Mouse (Mus musculus) myocyte (in vitro differentiated cells): Measurements from ENCODE around the gene Ptpn7. TPM values are rescaled to one million over a fixed set of nuclear protein-coding genes. Genes with fewer than 3 reads are reported as not detected.

Experiments
- H3K27me3 ChIP-seq: one replicate; pipeline ENCODE4 v1.6.1; 2011; ENCODE audit not compliant: control insufficient read depth, insufficient read depth, insufficient read length
- H3K36me3 ChIP-seq: one replicate; pipeline ENCODE4 v1.6.1; 2011; ENCODE audit not compliant: control insufficient read depth, insufficient read depth
- H3K4me2 ChIP-seq: one replicate; pipeline ENCODE4 v1.6.1; 2011; ENCODE audit warnings: low read depth, control low read depth
- H3K4me3 ChIP-seq: one replicate; pipeline ENCODE4 v1.5.1; 2011; ENCODE audit warnings: mild to moderate bottlenecking, control low read depth, moderate library complexity
- H3K79me2 ChIP-seq: one replicate; pipeline ENCODE4 v1.6.1; 2011; ENCODE audit not compliant: control insufficient read depth, insufficient read depth
- H3ac ChIP-seq: one replicate; pipeline ENCODE4 v1.6.1; 2011; ENCODE audit not compliant: control insufficient read depth, insufficient read length
- CEBPB ChIP-seq: IDR thresholded peaks from 2 replicates; pipeline ENCODE4 v1.6.1; 2011; ENCODE audit warnings: mild to moderate bottlenecking, moderate library complexity; ENCODE audit not compliant: poor library complexity, insufficient read depth, severe bottlenecking
- E2F4 ChIP-seq: IDR thresholded peaks from one replicate; pipeline ENCODE4 v1.6.1; 2011; ENCODE audit warnings: mild to moderate bottlenecking, control low read depth, moderate library complexity; ENCODE audit not compliant: insufficient read depth
- MAX ChIP-seq: IDR thresholded peaks from one replicate; pipeline ENCODE4 v1.6.1; 2011; ENCODE audit warnings: low read depth, mild to moderate bottlenecking, control low read depth
- MYOD1 ChIP-seq, 3 experiments: IDR thresholded peaks; one replicate each; pipeline ENCODE4 v1.6.1; 2011; ENCODE audit warnings: control low read depth in 2 of 3, low read depth in 2 of 3, mild to moderate bottlenecking in 2 of 3, moderate library complexity in 1 of 3; ENCODE audit not compliant: insufficient read length in 2 of 3, control insufficient read depth in 1 of 3
- MYOG ChIP-seq, 3 experiments: IDR thresholded peaks; one replicate each; pipeline ENCODE4 v1.6.1; 2011; ENCODE audit warnings: control low read depth in 2 of 3, low read depth in 2 of 3, mild to moderate bottlenecking in 2 of 3; ENCODE audit not compliant: insufficient read length in 2 of 3, control insufficient read depth in 1 of 3, insufficient read depth in 1 of 3
- POLR2A ChIP-seq: IDR thresholded peaks from one replicate; pipeline ENCODE4 v1.6.1; 2011; ENCODE audit warnings: low read depth, mild to moderate bottlenecking, control low read depth, moderate library complexity; ENCODE audit not compliant: insufficient read length
- POLR2AphosphoS2 ChIP-seq: IDR thresholded peaks from one replicate; pipeline ENCODE4 v1.6.1; 2011; ENCODE audit warnings: low read depth, control low read depth; ENCODE audit not compliant: insufficient read length
- REST ChIP-seq: IDR thresholded peaks from one replicate; pipeline ENCODE4 v1.6.1; 2011; ENCODE audit warnings: mild to moderate bottlenecking, control low read depth, moderate library complexity; ENCODE audit not compliant: insufficient read depth, insufficient read length
- SRF ChIP-seq: IDR thresholded peaks from one replicate; pipeline ENCODE4 v1.6.1; 2011; ENCODE audit warnings: low read depth; ENCODE audit not compliant: control insufficient read depth, insufficient read length
- TCF12 ChIP-seq: IDR thresholded peaks from one replicate; pipeline ENCODE4 v1.6.1; 2011; ENCODE audit warnings: mild to moderate bottlenecking, control low read depth; ENCODE audit not compliant: poor library complexity, insufficient read depth, severe bottlenecking
- TCF3 ChIP-seq: IDR thresholded peaks from one replicate; pipeline ENCODE4 v1.6.1; 2011; ENCODE audit warnings: low read depth, control low read depth; ENCODE audit not compliant: insufficient read length
- USF1 ChIP-seq: IDR thresholded peaks from one replicate; pipeline ENCODE4 v1.6.1; 2011; ENCODE audit warnings: low read depth, mild to moderate bottlenecking, control low read depth, moderate library complexity
- polyA plus RNA-seq: library from polyadenylated mRNA; unstranded; fragments of >200 nt; fragmentation: generic; extraction: Trizol; gene quantifications from one replicate; pipeline ENCODE4 v1.2.1, GENCODE M21; 2012; ENCODE audit warnings: missing spikeins

The Ptpn7 gene
- polyA plus RNA-seq, 1 experiment, result 0.26 TPM

DNA sequence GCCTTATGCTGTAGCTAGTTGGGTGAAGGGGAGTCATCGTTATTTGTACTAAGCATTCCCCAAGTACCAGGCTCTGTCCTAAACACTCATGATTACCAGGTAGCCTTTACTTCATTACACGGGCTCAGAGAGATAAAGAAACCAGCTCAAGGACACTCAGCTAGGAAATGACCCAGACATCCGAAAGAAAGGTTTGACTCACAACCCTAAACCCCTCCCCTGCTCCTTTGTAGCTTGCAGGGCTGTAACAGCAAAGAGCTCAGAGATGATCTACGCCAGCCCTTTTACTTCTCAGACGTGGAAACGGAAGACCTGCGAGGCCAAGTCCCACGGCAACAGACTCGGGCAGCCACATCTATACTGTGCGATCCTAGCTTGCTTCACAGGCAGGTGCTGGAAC, 37.8 kb downstream of the Ptpn7 start:
- Histone ChIP-seq H3K4me2 (peak overlapping the region; percentile 16), H3K36me3 (no peaks in the 10 kb centered on the region), H3K27me3 (no peaks in the 10 kb centered on the region), H3K4me3 (no peak overlapping the region), H3ac (no peak overlapping the region), H3K79me2 (no peaks in the 10 kb centered on the region)
- TF ChIP-seq MAX (no peak), TCF3 (no peak), POLR2AphosphoS2 (no peak), MYOD1 (IDR thresholded peaks at IDR 0.05; ENCODE audit: control insufficient read depth in 1 of 3, insufficient read length in 2 of 3, low read depth in 2 of 3) (no peak), E2F4 (no peak), MYOG (IDR thresholded peaks at IDR 0.05; ENCODE audit: control insufficient read depth in 1 of 3, insufficient read depth in 1 of 3, insufficient read length in 2 of 3, low read depth in 2 of 3) (no peak), USF1 (no peak), REST (no peak), POLR2A (no peak), CEBPB (no peak), TCF12 (no peak), SRF (no peak)

GRCm38 (mm10) chr1:135171202-135171601, 38.7 kb downstream of the Ptpn7 start:
- H3K4me3 ChIP-seq, result no peak overlapping the region
- no peak overlapping the region for H3ac ChIP-seq
- no peaks in the 10 kb centered on the region for H3K36me3 ChIP-seq
- no peaks in the 10 kb centered on the region for H3K79me2 ChIP-seq
- no peak for TF ChIP-seq TCF12
- TF ChIP-seq CEBPB, result no peak
- no peak for TF ChIP-seq MAX
- no peak overlapping the region for H3K4me2 ChIP-seq
- H3K27me3 ChIP-seq, result no peaks in the 10 kb centered on the region

GRCm38 (mm10) chr1:135171984-135172383, 39.5 kb downstream of the Ptpn7 start:
- Histone ChIP-seq H3K4me2 (no peak overlapping the region), H3K27me3 (no peaks in the 10 kb centered on the region), H3K79me2 (no peaks in the 10 kb centered on the region), H3K36me3 (no peaks in the 10 kb centered on the region), H3ac (no peak overlapping the region), H3K4me3 (no peak overlapping the region)
- TF ChIP-seq TCF12, result no peak
- no peak for TF ChIP-seq CEBPB
- no peak for TF ChIP-seq E2F4
- no peak for TF ChIP-seq USF1
- TF ChIP-seq MYOG (IDR thresholded peaks at IDR 0.05; ENCODE audit: control insufficient read depth in 1 of 3, insufficient read depth in 1 of 3, insufficient read length in 2 of 3, low read depth in 2 of 3), result no peak
- no peak for TF ChIP-seq SRF
- no peak for TF ChIP-seq POLR2AphosphoS2

DNA sequence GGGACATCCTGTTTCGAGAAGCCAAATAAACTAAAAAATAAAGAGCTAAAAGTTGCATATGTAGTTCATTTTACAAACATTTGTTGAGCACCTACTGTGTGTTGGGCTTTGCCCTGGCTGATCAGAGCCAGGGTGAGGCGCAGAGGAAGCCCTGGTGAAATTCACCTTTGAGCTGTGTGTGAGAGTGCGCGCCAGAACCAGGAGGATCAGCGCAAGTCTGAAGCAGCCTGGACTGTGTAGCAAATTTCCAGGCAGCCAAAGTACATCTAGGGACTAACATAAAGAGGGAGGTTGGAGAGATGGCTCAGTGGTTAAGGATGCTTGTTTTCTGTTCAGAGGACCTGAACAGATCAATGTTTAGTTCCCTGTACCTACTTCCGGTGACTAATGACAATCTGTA, 40.8 kb downstream of the Ptpn7 start:
- no peaks in the 10 kb centered on the region for H3K27me3 ChIP-seq
- no peak overlapping the region for H3K4me3 ChIP-seq
- no peak overlapping the region for H3ac ChIP-seq
- no peaks in the 10 kb centered on the region for H3K36me3 ChIP-seq
- no peaks in the 10 kb centered on the region for H3K79me2 ChIP-seq
- TF ChIP-seq MYOG (IDR thresholded peaks at IDR 0.05; ENCODE audit: control insufficient read depth in 1 of 3, insufficient read depth in 1 of 3, insufficient read length in 2 of 3, low read depth in 2 of 3), result no peak
- no peak for TF ChIP-seq TCF12
- no peak for TF ChIP-seq POLR2AphosphoS2
- TF ChIP-seq CEBPB, result no peak
- no peak for TF ChIP-seq MAX
- no peak for TF ChIP-seq POLR2A
- no peak for TF ChIP-seq MYOD1 (IDR thresholded peaks at IDR 0.05; ENCODE audit: control insufficient read depth in 1 of 3, insufficient read length in 2 of 3, low read depth in 2 of 3)
- TF ChIP-seq TCF3, result no peak
- TF ChIP-seq REST, result no peak
- TF ChIP-seq USF1, result no peak
- TF ChIP-seq E2F4, result no peak
- no peak for TF ChIP-seq SRF
- H3K4me2 ChIP-seq, result no peak overlapping the region

DNA sequence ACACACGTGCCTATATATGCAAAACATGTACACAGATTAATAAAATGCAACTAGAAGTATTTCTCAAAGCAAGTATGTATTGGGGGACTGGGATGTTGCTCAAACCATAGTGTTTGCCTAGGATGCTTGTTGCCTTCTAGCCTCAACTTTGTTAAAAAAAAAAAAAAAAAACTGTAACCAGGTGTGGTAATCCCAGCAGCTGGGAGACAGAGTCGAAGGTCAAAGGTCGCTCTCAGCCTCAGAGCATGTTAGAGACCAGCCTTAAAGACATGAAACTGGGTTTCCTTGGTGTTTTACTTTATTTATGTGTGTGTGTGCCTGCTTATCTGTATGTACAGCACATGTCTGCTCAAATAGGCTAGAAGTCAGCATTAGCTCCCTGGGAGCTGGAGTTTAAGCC, 42.7 kb downstream of the Ptpn7 start:
- Histone ChIP-seq H3ac (no peak overlapping the region), H3K4me3 (no peak overlapping the region), H3K79me2 (no peaks in the 10 kb centered on the region), H3K36me3 (no peaks in the 10 kb centered on the region), H3K4me2 (no peak overlapping the region), H3K27me3 (no peaks in the 10 kb centered on the region)
- TF ChIP-seq E2F4 (no peak), TCF12 (no peak), USF1 (no peak), REST (no peak), POLR2AphosphoS2 (no peak), MAX (no peak), MYOD1 (IDR thresholded peaks at IDR 0.05; ENCODE audit: control insufficient read depth in 1 of 3, insufficient read length in 2 of 3, low read depth in 2 of 3) (no peak), TCF3 (no peak), SRF (no peak), POLR2A (no peak), MYOG (IDR thresholded peaks at IDR 0.05; ENCODE audit: control insufficient read depth in 1 of 3, insufficient read depth in 1 of 3, insufficient read length in 2 of 3, low read depth in 2 of 3) (no peak), CEBPB (no peak)
